Mouse (Mus musculus): ENCODE data around the gene Gm16867. TPM values are rescaled to one million over a fixed set of nuclear protein-coding genes. Genes with fewer than 3 reads are reported as not detected.
"Not testable (repeated sequence)": the region's sequence is repeated elsewhere in the genome, so short reads cannot be mapped to it uniquely, and the experiment has no call there.

The Gm16867 gene
- total RNA-seq, 2 experiments from 2014 or later = 4.7 to 5.2 TPM

- not testable (repeated sequence) for DNase-seq (ENCODE audit: low spot score in 2 of 2)
Measured at GRCm38 (mm10) chr14:69467612-69468366, 35.4 kb downstream of the Gm16867 start.

DNA sequence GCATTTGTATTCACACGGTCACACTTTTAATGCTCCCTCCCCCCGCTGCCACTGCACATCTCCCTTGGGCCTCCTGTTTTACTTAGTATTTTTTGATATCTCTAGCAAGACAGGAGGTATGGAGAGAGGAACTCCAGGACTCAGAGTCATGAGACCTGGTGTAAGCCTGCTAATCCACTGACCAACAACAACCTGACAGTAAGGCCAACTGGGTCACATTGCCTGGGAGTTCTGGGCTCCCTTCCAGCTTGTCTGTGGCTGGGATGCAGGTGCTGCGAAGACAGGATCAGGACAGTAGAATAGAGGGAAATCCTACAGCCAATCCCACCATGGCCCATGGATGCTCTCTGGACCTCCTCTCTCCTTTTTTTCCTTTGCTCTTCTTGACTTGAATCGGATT lies 38.7 kb downstream of the Gm16867 start:
- DNase-seq (ENCODE audit: low spot score in 2 of 2) = not testable (repeated sequence)

GRCm38 (mm10) chr14:69457691-69458090 lies 45.5 kb downstream of the Gm16867 start:
- DNase-seq (ENCODE audit: low spot score in 2 of 2) = not testable (repeated sequence)

DNA sequence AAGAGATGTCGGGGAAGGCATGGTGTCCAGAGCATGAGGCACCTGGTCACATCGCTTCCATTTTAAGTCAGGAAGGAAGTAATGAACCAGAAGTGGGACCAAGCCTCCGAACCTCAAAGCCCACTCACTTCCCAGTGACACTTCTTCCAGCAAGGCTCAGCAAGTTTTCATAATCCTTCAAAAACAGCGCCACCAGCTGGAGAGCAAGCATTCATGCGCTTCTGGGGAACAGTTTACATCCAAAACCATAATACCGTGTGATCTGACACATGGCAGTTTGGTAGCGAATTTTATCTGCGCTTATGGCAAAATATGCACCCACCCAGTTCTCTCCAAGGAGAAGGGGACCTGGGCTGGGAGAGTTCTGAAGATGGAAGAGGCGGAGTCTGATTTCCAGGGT lies 48.5 kb downstream of the Gm16867 start:
- DNase-seq (ENCODE audit: low spot score in 2 of 2) = not testable (repeated sequence)

- DNase-seq (ENCODE audit: low spot score in 2 of 2) = not testable (repeated sequence)
Measured at GRCm38 (mm10) chr14:69448845-69449244, 54.3 kb downstream of the Gm16867 start.

GRCm38 (mm10) chr14:69447006-69447405 lies 56.2 kb downstream of the Gm16867 start:
- not testable (repeated sequence) for DNase-seq (ENCODE audit: low spot score in 2 of 2)

- not testable (repeated sequence) for DNase-seq (ENCODE audit: low spot score in 2 of 2)
Measured at GRCm38 (mm10) chr14:69443092-69443692, 60.0 kb downstream of the Gm16867 start.

DNA sequence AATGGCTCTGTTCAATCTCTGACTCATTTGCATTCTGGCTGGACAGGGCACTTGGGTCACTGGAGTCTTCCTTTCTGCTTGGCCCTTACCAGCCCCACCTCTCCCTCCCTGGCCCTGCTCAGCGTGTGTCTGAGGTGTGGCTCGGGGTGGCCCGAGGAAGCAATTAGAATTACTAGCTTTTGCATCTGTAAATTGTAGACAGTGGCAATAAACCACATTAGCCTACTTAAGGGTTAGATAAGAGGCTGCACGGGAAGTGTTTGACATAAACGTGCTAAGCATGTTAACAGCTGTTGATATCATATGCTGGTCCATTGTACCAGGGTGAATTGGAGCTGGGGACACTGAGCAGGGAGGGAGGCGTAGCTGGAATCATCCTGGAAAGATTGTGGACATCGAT lies 62.2 kb downstream of the Gm16867 start:
- DNase-seq (ENCODE audit: low spot score in 2 of 2) = not testable (repeated sequence)

- DNase-seq (ENCODE audit: low spot score in 2 of 2) = not testable (repeated sequence)
Measured at GRCm38 (mm10) chr14:69438678-69439214, 64.4 kb downstream of the Gm16867 start.

- not testable (repeated sequence) for DNase-seq (ENCODE audit: low spot score in 2 of 2)
Measured at GRCm38 (mm10) chr14:69421003-69421402, 82.2 kb downstream of the Gm16867 start.

DNA sequence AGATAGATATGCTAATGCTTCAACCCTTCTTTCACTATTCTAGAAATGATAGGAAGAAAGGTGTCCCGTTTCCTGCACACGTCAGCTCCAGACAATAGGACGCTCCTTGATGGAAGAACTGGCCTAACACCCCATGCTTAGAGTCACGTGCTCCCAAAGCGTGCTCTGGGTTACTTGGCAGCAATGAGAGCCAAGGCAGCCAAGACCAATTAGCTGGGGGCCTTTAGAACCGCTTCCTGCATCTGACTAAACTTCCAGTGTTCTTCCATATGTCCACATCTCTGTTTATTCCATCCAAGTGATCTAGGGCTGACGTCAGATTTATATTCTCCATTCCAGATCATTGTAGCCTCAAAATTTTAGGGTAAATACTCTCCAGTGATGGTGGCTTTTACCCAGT lies 85.6 kb downstream of the Gm16867 start:
- DNase-seq (ENCODE audit: low spot score in 2 of 2) = not testable (repeated sequence)

Other genes with a start within 250 kb of the Gm16867 start
- gene Synb, start 209.1 kb downstream of the Gm16867 start, total RNA-seq (2021) = not detected
- not detected for gene Gm27179, start 9.2 kb upstream of the Gm16867 start, total RNA-seq (2021)
- 10 to 100 TPM; 33.1 to 34.8 TPM for gene Entpd4b, start 52.1 kb upstream of the Gm16867 start, total RNA-seq (2021)

Measured in layer of hippocampus, adult 18-20 months (tissue).